Mouse (Mus musculus): ENCODE measurements around the gene Wrb.

Wrb gene

DNA sequence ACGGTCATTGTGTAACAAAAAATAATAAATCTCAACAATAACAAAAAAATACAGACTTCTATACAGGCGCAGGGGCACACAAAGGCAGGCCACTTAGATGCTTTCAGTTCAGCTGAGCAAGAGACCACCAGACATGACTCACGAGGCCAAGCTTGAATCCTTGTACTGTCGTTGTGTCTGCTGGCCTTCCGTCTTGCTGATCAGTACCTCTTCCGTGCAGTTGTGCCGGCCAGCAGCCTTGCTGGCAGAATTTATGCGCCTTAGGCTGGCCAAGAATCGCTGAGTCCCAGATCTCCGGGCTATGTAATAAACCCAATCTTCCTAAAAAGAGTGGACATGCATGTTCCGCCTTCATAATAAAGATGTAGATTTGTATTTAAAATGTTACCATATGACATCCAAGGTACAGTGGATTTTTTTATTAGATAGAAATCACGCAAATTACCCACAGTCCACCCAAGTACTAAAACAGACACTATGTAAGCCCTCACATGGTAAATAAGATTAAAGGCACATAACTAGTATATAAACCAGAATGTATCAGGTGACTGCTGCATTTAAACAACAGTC is 13.4 kb downstream of the Wrb start:
- DNase-seq (ENCODE audit: low read depth, low spot score): no peak

GRCm38 (mm10) chr16:96159091-96159731 is 14.0 kb downstream of the Wrb start:
- peak; percentile 56 for DNase-seq (ENCODE audit: low read depth, low spot score)

- DNase-seq (ENCODE audit: low read depth, low spot score): no peak
These were observed 14.7 kb downstream of the Wrb start for GRCm38 (mm10) chr16:96159794-96160346.

- no peak for DNase-seq (ENCODE audit: low read depth, low spot score)
These were observed 15.7 kb downstream of the Wrb start for GRCm38 (mm10) chr16:96160927-96161326.

DNA sequence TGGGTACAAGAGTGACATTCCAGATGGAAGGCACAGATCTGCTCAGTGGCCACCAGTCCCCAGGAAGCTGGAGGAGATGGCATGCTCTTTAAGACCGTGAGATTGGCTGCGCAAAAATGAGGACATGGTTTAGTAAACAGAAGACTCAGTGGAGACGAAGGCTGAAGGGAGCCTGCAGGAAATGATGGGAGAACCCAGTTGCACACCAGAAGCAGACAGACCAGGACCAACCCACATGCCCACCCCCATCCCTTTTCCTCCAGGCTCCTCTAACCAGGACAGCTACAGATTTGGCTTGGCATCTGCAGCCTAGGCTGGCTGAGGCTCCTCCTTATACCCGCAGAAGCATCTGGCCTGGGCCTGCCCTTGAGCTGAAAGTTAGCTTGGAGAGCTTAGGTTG is 16.1 kb downstream of the Wrb start:
- no peak for DNase-seq (ENCODE audit: low read depth, low spot score)

GRCm38 (mm10) chr16:96165723-96166264 is 20.6 kb downstream of the Wrb start:
- DNase-seq (ENCODE audit: low read depth, low spot score): no peak

GRCm38 (mm10) chr16:96168837-96169236 is 23.6 kb downstream of the Wrb start:
- DNase-seq (ENCODE audit: low read depth, low spot score): no peak

GRCm38 (mm10) chr16:96173648-96174047 is 28.4 kb downstream of the Wrb start:
- no peak for DNase-seq (ENCODE audit: low read depth, low spot score)

GRCm38 (mm10) chr16:96175399-96175798 is 30.2 kb downstream of the Wrb start:
- no peak for DNase-seq (ENCODE audit: low read depth, low spot score)

- DNase-seq (ENCODE audit: low read depth, low spot score): no peak
These were observed 33.9 kb downstream of the Wrb start for GRCm38 (mm10) chr16:96179156-96179555.

- no peak for DNase-seq (ENCODE audit: low read depth, low spot score)
These were observed 42.4 kb downstream of the Wrb start for GRCm38 (mm10) chr16:96187619-96188018.

- DNase-seq (ENCODE audit: low read depth, low spot score): peak; percentile 97
These were observed 46.6 kb downstream of the Wrb start, which contains the start of gene Lca5l for GRCm38 (mm10) chr16:96191531-96192506. Lca5l (minus strand) TSS chr16:96192271.

DNA sequence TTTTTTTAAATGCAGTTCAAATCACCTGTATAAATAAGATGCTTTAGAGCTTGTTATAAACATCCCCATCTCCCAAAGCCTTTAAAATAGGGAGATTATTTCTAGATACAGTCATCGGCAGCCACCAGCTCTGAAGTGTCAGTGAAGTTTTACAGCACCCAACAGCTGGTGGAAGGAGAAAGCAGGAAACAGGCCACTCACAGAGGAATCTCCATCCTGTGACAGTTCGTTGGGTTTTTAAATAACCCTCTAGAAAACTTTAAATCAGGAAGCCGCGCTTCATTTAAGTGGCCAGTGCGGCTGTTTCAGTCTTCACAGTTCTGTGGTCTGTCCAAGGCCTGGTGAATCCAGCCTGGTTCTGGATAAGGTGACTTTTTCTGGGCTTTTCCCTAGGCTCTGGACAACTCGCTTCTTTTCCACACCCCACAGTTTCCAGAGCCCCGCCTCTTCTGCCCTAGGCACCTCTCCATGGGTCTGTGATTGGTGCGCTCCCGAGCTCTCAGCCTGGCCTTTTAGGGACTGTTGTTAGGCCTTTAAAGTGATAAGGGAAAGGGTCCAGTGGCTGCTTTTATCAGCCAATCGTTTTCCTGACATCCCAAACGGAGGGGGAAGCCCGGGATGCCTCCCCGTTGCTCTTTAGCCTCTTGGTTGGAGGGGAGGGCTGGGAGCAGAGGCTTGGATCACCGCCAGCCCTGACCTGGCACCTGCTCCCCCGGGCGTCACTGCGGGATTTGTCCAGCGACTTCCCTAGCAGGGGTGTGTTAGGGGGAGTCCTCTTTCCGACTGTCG is 54.9 kb downstream of the Wrb start, which contains the start of gene Sh3bgr:
Sh3bgr (plus strand) TSS at position 538 of the 789 bp plus-strand sequence.
- no peak for DNase-seq (ENCODE audit: low read depth, low spot score)

- DNase-seq (ENCODE audit: low read depth, low spot score): no peak
These were observed 55.5 kb downstream of the Wrb start for GRCm38 (mm10) chr16:96200702-96201028.

DNA sequence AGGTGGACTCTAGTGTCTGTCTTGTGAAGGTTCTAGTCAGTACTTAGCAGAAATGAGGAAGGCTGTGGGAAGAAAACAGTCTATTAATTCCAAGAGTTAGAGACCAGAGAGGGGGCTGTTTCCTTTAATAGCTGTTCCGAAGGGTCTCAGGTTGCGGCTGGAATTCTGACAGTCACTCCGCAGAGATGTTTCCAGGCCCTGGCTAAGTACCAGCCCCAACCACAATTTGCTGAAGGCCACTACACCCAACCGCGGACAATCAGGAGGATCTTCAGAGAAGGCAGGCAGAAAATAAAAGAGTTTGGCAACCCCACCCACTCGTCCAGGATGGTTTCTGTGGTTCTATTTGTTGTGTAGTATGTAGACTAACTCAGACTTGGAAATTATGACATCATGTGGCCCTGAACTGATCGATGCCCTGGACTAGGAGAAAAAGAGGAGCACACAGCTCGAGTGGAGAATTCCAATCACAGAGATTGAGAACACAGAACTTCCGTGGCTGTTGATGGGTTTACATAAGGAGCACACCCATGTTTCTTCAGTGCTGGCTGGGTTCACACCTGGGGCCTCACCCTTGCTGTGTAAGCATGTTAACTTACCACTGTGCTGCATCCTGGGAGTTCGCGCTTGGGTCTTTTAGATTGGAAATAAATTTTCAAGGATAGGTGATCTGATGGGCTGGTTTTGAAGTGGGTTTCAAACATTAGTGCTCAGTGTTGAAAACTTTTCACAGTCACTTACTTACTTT is 56.5 kb downstream of the Wrb start:
- no peak for DNase-seq (ENCODE audit: low read depth, low spot score)

Measured in CD4-positive, CD25-positive, alpha-beta regulatory T cell, adult 2 months (primary cell).